Mouse (Mus musculus) CH12.LX (cell line): ENCODE data around the gene Pcx. TPM values are rescaled to one million over a fixed set of nuclear protein-coding genes. Genes with fewer than 3 reads are reported as not detected.

Experiments
- DNase-seq: peaks from one replicate; pipeline ENCODE4 v3.0.0-alpha.2; 2013; ENCODE audit errors: extremely low read depth
- H3K27ac ChIP-seq: 2 replicates; pipeline ENCODE4 v1.5.1; 2012; ENCODE audit warnings: low read depth, mild to moderate bottlenecking, control low read depth, moderate library complexity; ENCODE audit not compliant: insufficient read depth
- H3K27me3 ChIP-seq: replicated peaks from 2 replicates; pipeline ENCODE3; 2012; ENCODE audit warnings: inconsistent platforms
- H3K36me3 ChIP-seq, 2 experiments: replicated peaks in 1 of 2; 2 replicates each; pipeline versions ENCODE3 to v1.6.1; 2012; ENCODE audit warnings: inconsistent platforms in 1 of 2, low read length in 1 of 2, mild to moderate bottlenecking in 1 of 2, mixed read lengths in 1 of 2, moderate library complexity in 1 of 2; ENCODE audit not compliant: control insufficient read depth in 1 of 2, insufficient read depth in 1 of 2
- H3K4me1 ChIP-seq, 2 experiments: 2 replicates each; pipeline ENCODE4 v1.6.1; 2012; ENCODE audit warnings: inconsistent platforms in 1 of 2, moderate library complexity in 1 of 2; ENCODE audit not compliant: insufficient read depth in 2 of 2, control insufficient read depth in 1 of 2
- H3K4me2 ChIP-seq: 2 replicates; pipeline ENCODE4 v1.6.1; 2012; ENCODE audit warnings: low read depth, mild to moderate bottlenecking, control low read depth; ENCODE audit not compliant: poor library complexity, insufficient read depth, severe bottlenecking
- H3K4me3 ChIP-seq, 3 experiments: fragments of 150-350 bp in 1 of 3; sonication (generic) in 1 of 3; replicated peaks in 1 of 3; 2 replicates each; pipeline versions ENCODE3 to v1.5.1; 2011 to 2012; ENCODE audit warnings: low read depth in 2 of 3, low read length in 2 of 3, mild to moderate bottlenecking in 2 of 3, moderate library complexity in 2 of 3, control low read depth in 1 of 3, improper control_type of control experiment in 1 of 3, inconsistent platforms in 1 of 3, mixed read lengths in 1 of 3; ENCODE audit not compliant: poor library complexity in 1 of 3
- H3K79me2 ChIP-seq: replicated peaks from 2 replicates; pipeline ENCODE4 v1.6.1; 2012; ENCODE audit warnings: mild to moderate bottlenecking, moderate library complexity; ENCODE audit not compliant: control insufficient read depth, poor library complexity, insufficient read depth, severe bottlenecking; ENCODE audit errors: extremely low read depth
- H3K9ac ChIP-seq: 2 replicates; pipeline ENCODE4 v1.6.1; 2012; ENCODE audit warnings: low read depth, mild to moderate bottlenecking, control low read depth, moderate library complexity; ENCODE audit not compliant: insufficient read depth
- H3K9me3 ChIP-seq: replicated peaks from 2 replicates; pipeline ENCODE3; 2012; ENCODE audit warnings: low read length, inconsistent platforms, mixed read lengths
- BHLHE40 ChIP-seq: IDR thresholded peaks from 2 replicates; pipeline ENCODE4 v1.6.1; 2011; ENCODE audit warnings: mild to moderate bottlenecking, low read depth, low read length, improper control_type of control experiment
- CHD1 ChIP-seq: IDR thresholded peaks from 2 replicates; pipeline ENCODE4 v1.6.1; 2012; ENCODE audit warnings: low read depth, low read length, improper control_type of control experiment, inconsistent platforms
- CHD2 ChIP-seq: IDR thresholded peaks from 2 replicates; pipeline ENCODE4 v1.6.1; 2011; ENCODE audit warnings: low read length, improper control_type of control experiment
- ELF1 ChIP-seq: IDR thresholded peaks from 2 replicates; pipeline ENCODE4 v1.6.1; 2014; ENCODE audit warnings: low read depth, mild to moderate bottlenecking, inconsistent platforms, low read length, improper control_type of control experiment
- HCFC1 ChIP-seq: IDR thresholded peaks from 2 replicates; pipeline ENCODE4 v1.6.1; 2012; ENCODE audit warnings: low read depth, mild to moderate bottlenecking, inconsistent platforms, low read length, improper control_type of control experiment
- IRF4 ChIP-seq: IDR thresholded peaks from 2 replicates; pipeline ENCODE4 v1.6.1; 2014; ENCODE audit warnings: low read depth, mild to moderate bottlenecking, inconsistent platforms, low read length, improper control_type of control experiment
- JUN ChIP-seq: IDR thresholded peaks from 2 replicates; pipeline ENCODE4 v1.6.1; 2011; ENCODE audit warnings: low read depth, mild to moderate bottlenecking, low read length, improper control_type of control experiment, moderate library complexity; ENCODE audit not compliant: insufficient read depth
- JUND ChIP-seq: conservative IDR thresholded peaks from 2 replicates; pipeline ENCODE4 v1.6.1; 2011; ENCODE audit warnings: low read depth, low read length, improper control_type of control experiment
- KAT2A ChIP-seq: IDR thresholded peaks from 2 replicates; pipeline ENCODE4 v1.6.1; 2012; ENCODE audit warnings: low read length, improper control_type of control experiment, inconsistent platforms; ENCODE audit not compliant: insufficient replicate concordance
- MAFK ChIP-seq: IDR thresholded peaks from 2 replicates; pipeline ENCODE4 v1.6.1; 2011; ENCODE audit warnings: low read length, improper control_type of control experiment; ENCODE audit not compliant: insufficient replicate concordance
- MAX ChIP-seq: IDR thresholded peaks from 2 replicates; pipeline ENCODE4 v1.6.1; 2011; ENCODE audit warnings: low read length, improper control_type of control experiment
- MAZ ChIP-seq: IDR thresholded peaks from 2 replicates; pipeline ENCODE4 v1.6.1; 2012; ENCODE audit warnings: low read depth, mild to moderate bottlenecking, inconsistent platforms, low read length, improper control_type of control experiment, moderate library complexity
- MEF2A ChIP-seq: IDR thresholded peaks from 2 replicates; pipeline ENCODE4 v1.6.1; 2014; ENCODE audit warnings: low read depth, mild to moderate bottlenecking, inconsistent platforms, low read length, improper control_type of control experiment, borderline replicate concordance
- MXI1 ChIP-seq: IDR thresholded peaks from 2 replicates; pipeline ENCODE4 v1.6.1; 2011; ENCODE audit warnings: mild to moderate bottlenecking, low read depth, low read length, improper control_type of control experiment
- NELFE ChIP-seq: IDR thresholded peaks from 2 replicates; pipeline ENCODE4 v1.6.1; 2011; ENCODE audit warnings: low read depth, low read length, improper control_type of control experiment
- NRF1 ChIP-seq: IDR thresholded peaks from 2 replicates; pipeline ENCODE4 v1.6.1; 2014; ENCODE audit warnings: low read depth, mild to moderate bottlenecking, inconsistent platforms, low read length, improper control_type of control experiment, moderate library complexity
- POLR2A ChIP-seq: IDR thresholded peaks from 2 replicates; pipeline ENCODE4 v1.6.1; 2011; ENCODE audit warnings: low read depth, mild to moderate bottlenecking, improper control_type of control experiment, low read length
- RCOR1 ChIP-seq: conservative IDR thresholded peaks from 2 replicates; pipeline ENCODE4 v1.6.1; 2012; ENCODE audit warnings: low read depth, mild to moderate bottlenecking, inconsistent platforms, low read length, improper control_type of control experiment
- SIN3A ChIP-seq: IDR thresholded peaks from 2 replicates; pipeline ENCODE4 v1.6.1; 2012; ENCODE audit warnings: low read length, improper control_type of control experiment, inconsistent platforms
- SMC3 ChIP-seq: IDR thresholded peaks from 2 replicates; pipeline ENCODE4 v1.6.1; 2011; ENCODE audit warnings: low read depth, low read length, improper control_type of control experiment
- TBP ChIP-seq: conservative IDR thresholded peaks from 2 replicates; pipeline ENCODE4 v1.6.1; 2011; ENCODE audit warnings: low read depth, low read length, improper control_type of control experiment
- TCF12 ChIP-seq: IDR thresholded peaks from 2 replicates; pipeline ENCODE4 v1.6.1; 2014; ENCODE audit warnings: low read depth, mild to moderate bottlenecking, inconsistent platforms, low read length, improper control_type of control experiment
- UBTF ChIP-seq: IDR thresholded peaks from 2 replicates; pipeline ENCODE4 v1.6.1; 2012; ENCODE audit warnings: low read depth, mild to moderate bottlenecking, inconsistent platforms, low read length, improper control_type of control experiment, moderate library complexity
- USF1 ChIP-seq: IDR thresholded peaks from 2 replicates; pipeline ENCODE4 v1.6.1; 2014; ENCODE audit warnings: low read depth, mild to moderate bottlenecking, inconsistent platforms, low read length, improper control_type of control experiment
- USF2 ChIP-seq: conservative IDR thresholded peaks from 2 replicates; pipeline ENCODE4 v1.6.1; 2011; ENCODE audit warnings: low read depth, low read length, improper control_type of control experiment
- ZC3H11A ChIP-seq: IDR thresholded peaks from 2 replicates; pipeline ENCODE4 v1.6.1; 2012; ENCODE audit warnings: low read depth, mild to moderate bottlenecking, inconsistent platforms, low read length, improper control_type of control experiment
- ZKSCAN1 ChIP-seq: IDR thresholded peaks from 2 replicates; pipeline ENCODE4 v1.6.1; 2012; ENCODE audit warnings: low read depth, inconsistent platforms, low read length, improper control_type of control experiment, borderline replicate concordance
- ZMIZ1 ChIP-seq: IDR thresholded peaks from 2 replicates; pipeline ENCODE4 v1.6.1; 2012; ENCODE audit warnings: low read depth, mild to moderate bottlenecking, inconsistent platforms, low read length, improper control_type of control experiment
- dilution Hi-C: fragments of 300-500 bp; cut with MboI; formaldehyde crosslinking; loops from 2 replicates; pipeline ENCODE4 v1.14.3; 2020; ENCODE audit warnings: low sequenced_read_pairs; ENCODE audit not compliant: extremely low pct_unique_long_range_greater_than_20kb, extremely low pct_ligation_motif_present
- in situ Hi-C: fragments of 300-500 bp; cut with MboI; formaldehyde crosslinking; loops from 3 replicates; pipeline ENCODE4 v1.14.3; 2019; ENCODE audit warnings: low sequenced_read_pairs, low pct_ligation_motif_present, low pct_unique_long_range_greater_than_20kb, mixed read lengths
- polyA plus RNA-seq: library from polyadenylated mRNA; unstranded; fragments of >175 nt; gene quantifications from 2 replicates; pipeline ENCODE4 v1.2.1, GENCODE M21; 2012; ENCODE audit warnings: low read depth; ENCODE audit not compliant: insufficient read length
- total RNA-seq, 2 experiments: library from RNA; depleted of rRNA; stranded (reverse); fragments of 300-350 nt in 1 of 2; fragments of >200 nt in 1 of 2; gene quantifications; 2 replicates each; pipeline ENCODE4 v1.2.3; 2012 to 2014

Gene Pcx
- total and polyA plus RNA-seq, 3 experiments, result 7.7 to 14.2 (median 10.7) TPM

GRCm38 (mm10) chr19:4571658-4572057 is 61.4 kb downstream of the Pcx start:
- no peaks in the 10 kb centered on the region for H3K79me2 ChIP-seq
- no peak overlapping the region for H3K4me3 ChIP-seq
- H3K4me2 ChIP-seq, result no peak overlapping the region
- no peak for TF ChIP-seq ELF1
- TF ChIP-seq MXI1, result no peak
- TF ChIP-seq BHLHE40, result no peak
- no peak for TF ChIP-seq NRF1
- TF ChIP-seq POLR2A, result no peak
- no peak for TF ChIP-seq HCFC1
- no peak for TF ChIP-seq CHD2
- dilution Hi-C loops, result no loop called here
- in situ Hi-C loops, result no loop called here
- H3K9me3 ChIP-seq, result no peaks in the 10 kb centered on the region
- no peak overlapping the region for H3K27ac ChIP-seq
- no peaks in the 10 kb centered on the region for H3K36me3 ChIP-seq
- no peaks in the 10 kb centered on the region for H3K27me3 ChIP-seq
- no peak overlapping the region for H3K9ac ChIP-seq
- H3K4me1 ChIP-seq, result no peaks in the 10 kb centered on the region
- DNase-seq, result no peak

- dilution Hi-C loops, result no loop called here
- H3K9ac ChIP-seq, result no peak overlapping the region
- DNase-seq, result no peak
- TF ChIP-seq USF2 (no peak), SMC3 (no peak), CHD1 (no peak), IRF4 (no peak), SIN3A (no peak), CHD2 (no peak), RCOR1 (no peak), USF1 (no peak)
- TF ChIP-seq, all 38 proteins: peak for 0
- Histone ChIP-seq H3K4me1 (no peaks in the 10 kb centered on the region), H3K79me2 (no peaks in the 10 kb centered on the region), H3K4me3 (no peak overlapping the region), H3K27ac (no peak overlapping the region), H3K4me2 (no peak overlapping the region), H3K36me3 (no peaks in the 10 kb centered on the region), H3K27me3 (no peaks in the 10 kb centered on the region), H3K9me3 (no peaks in the 10 kb centered on the region)
- in situ Hi-C loops, result no loop called here
Measured at GRCm38 (mm10) chr19:4572061-4572460, 61.8 kb downstream of the Pcx start.

- Histone ChIP-seq H3K4me2 (no peak overlapping the region), H3K79me2 (no peaks in the 10 kb centered on the region), H3K9ac (no peak overlapping the region), H3K27me3 (no peaks in the 10 kb centered on the region), H3K4me3 (no peak overlapping the region), H3K4me1 (no peaks in the 10 kb centered on the region), H3K9me3 (no peaks in the 10 kb centered on the region), H3K36me3 (no peaks in the 10 kb centered on the region), H3K27ac (no peak overlapping the region)
- dilution Hi-C loops, result no loop called here
- in situ Hi-C loops, result no loop called here
- no peak for DNase-seq
- TF ChIP-seq CHD2, result no peak
- TF ChIP-seq KAT2A, result no peak
- no peak for TF ChIP-seq NELFE
- TF ChIP-seq IRF4, result no peak
- no peak for TF ChIP-seq MEF2A
- TF ChIP-seq TBP, result no peak
- no peak for TF ChIP-seq JUND
- TF ChIP-seq ZKSCAN1, result no peak
- no peak for TF ChIP-seq HCFC1
- TF ChIP-seq ZC3H11A, result no peak
- no peak for TF ChIP-seq UBTF
- no peak for TF ChIP-seq MAZ
- no peak for TF ChIP-seq MAX
- TF ChIP-seq JUN, result no peak
- no peak for TF ChIP-seq MAFK
- no peak for TF ChIP-seq TCF12
- TF ChIP-seq ZMIZ1, result no peak
- no peak for TF ChIP-seq SIN3A
- TF ChIP-seq, all 38 proteins: peak for 0
Measured at GRCm38 (mm10) chr19:4572467-4572866, 62.2 kb downstream of the Pcx start.
